Mouse (Mus musculus): ENCODE results near the gene Yeats2.

- TF ChIP-seq CTCF (IDR thresholded peaks at IDR 0.05; ENCODE audit: low read depth, low read length) (no peak), POLR2A (IDR thresholded peaks at IDR 0.05; ENCODE audit: extremely low read depth, insufficient read depth, low read length) (no peak)
Observed at GRCm38 (mm10) chr16:20151991-20152390, 11.1 kb downstream of the Yeats2 start.

Data from liver, adult 2 months (tissue).